Mouse (Mus musculus) megakaryocyte, embryonic 14.5 days (primary cell): ENCODE measurements around the gene Unc79.

Source experiments
- FLI1 ChIP-seq: IDR thresholded peaks from 2 replicates; pipeline ENCODE4 v1.6.1; 2012; ENCODE audit warnings: low read length, inconsistent platforms, mixed read lengths
- GATA1 ChIP-seq: IDR thresholded peaks from 3 replicates; pipeline ENCODE4 v1.6.1; 2012; ENCODE audit warnings: mixed read lengths, low read length, inconsistent platforms, borderline replicate concordance

DNA sequence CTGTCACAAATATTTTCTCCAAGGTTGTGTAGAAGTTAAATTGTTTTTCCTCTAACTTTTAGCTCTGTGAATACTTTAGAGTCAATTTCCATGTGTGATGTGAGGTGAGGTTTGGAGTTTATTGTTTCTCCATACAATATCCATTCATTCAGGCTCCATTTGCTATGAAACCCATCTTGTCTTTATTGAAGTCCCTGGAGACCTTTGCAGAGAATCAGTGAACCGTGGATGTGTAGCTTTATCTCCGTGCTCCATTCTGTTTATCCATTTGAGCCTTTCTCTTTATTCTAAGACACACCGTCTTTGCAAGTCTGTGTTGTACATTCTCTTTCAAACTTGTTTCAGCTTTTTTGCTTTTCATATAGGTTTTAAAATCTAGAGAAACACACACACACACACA lies 15.8 kb downstream of the Unc79 start:
- TF ChIP-seq GATA1 = no peak
- no peak for TF ChIP-seq FLI1
